Mouse (Mus musculus) liver, adult 2 months (tissue): Measurements from ENCODE around the gene Cd80.

Source experiments
- CTCF ChIP-seq: fragments of 200-500 bp; IDR thresholded peaks from 2 replicates; pipeline ENCODE4 v1.5.1; 2011; ENCODE audit warnings: low read depth, low read length, control low read depth
- POLR2A ChIP-seq: fragments of 200-500 bp; IDR thresholded peaks from 2 replicates; pipeline ENCODE4 v1.6.1; 2011; ENCODE audit warnings: low read length, control low read depth; ENCODE audit not compliant: insufficient read depth; ENCODE audit errors: extremely low read depth

GRCm38 (mm10) chr16:38475681-38476311 is 20.4 kb downstream of the Cd80 start:
- no peak for TF ChIP-seq CTCF
- no peak for TF ChIP-seq POLR2A
